Mouse (Mus musculus): Measurements from ENCODE around the gene Mis18bp1. TPM values are rescaled to one million over a fixed set of nuclear protein-coding genes. Genes with fewer than 3 reads are reported as not detected.

Mis18bp1 gene
- polyA plus RNA-seq, 1 experiment, result 1.9 TPM

DNA sequence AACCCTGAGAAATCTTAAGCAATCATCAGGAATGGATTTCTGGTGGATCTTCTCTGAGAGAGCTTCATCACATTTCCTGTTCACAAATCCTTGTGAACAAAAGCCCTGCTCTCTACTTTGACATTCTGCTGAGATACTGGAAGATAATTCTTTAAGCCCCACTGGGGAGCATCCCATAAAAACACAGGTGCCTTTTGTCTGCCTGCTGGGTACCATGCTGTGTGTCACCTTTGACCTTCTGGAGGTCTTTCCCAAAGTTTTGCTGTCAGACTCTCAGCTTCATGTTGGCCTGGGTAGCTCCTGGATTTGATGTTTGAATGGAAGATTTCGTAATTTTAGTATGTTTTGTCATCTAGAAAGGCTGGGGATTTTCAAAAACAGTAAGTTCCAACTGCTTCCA lies 63.7 kb downstream of the Mis18bp1 start:
- H3K79me2 ChIP-seq (ENCODE audit: control insufficient read depth, insufficient read depth), result no peaks in the 10 kb centered on the region
- H3K27me3 ChIP-seq (ENCODE audit: control insufficient read depth, insufficient read depth, insufficient read length), result no peaks in the 10 kb centered on the region
- peaks cover 16% of the 10 kb centered on the region for H3K36me3 ChIP-seq (ENCODE audit: control insufficient read depth, insufficient read depth)
- H3ac ChIP-seq (ENCODE audit: control insufficient read depth, insufficient read length), result no peak overlapping the region
- H3K4me3 ChIP-seq, result no peak overlapping the region
- TF ChIP-seq POLR2AphosphoS2 (IDR thresholded peaks at IDR 0.05; ENCODE audit: insufficient read length, low read depth) (no peak), CEBPB (IDR thresholded peaks at IDR 0.05; ENCODE audit: insufficient read depth, poor library complexity, severe bottlenecking) (no peak)
- no peak overlapping the region for H3K4me2 ChIP-seq (ENCODE audit: low read depth)

Other genes with a start within 250 kb of the Mis18bp1 start
- 1.9 TPM for gene Klhl28, start 207.1 kb downstream of the Mis18bp1 start, polyA plus RNA-seq (2012; fragmentation: generic; extraction: Trizol)
- 3.5 TPM for gene Togaram1, start 206.8 kb downstream of the Mis18bp1 start, polyA plus RNA-seq (2012; fragmentation: generic; extraction: Trizol)
- gene Prpf39, start 136.3 kb downstream of the Mis18bp1 start, polyA plus RNA-seq (2012; fragmentation: generic; extraction: Trizol), result 3.8 TPM
- 77.9 TPM for gene Fkbp3, start 98.6 kb downstream of the Mis18bp1 start, polyA plus RNA-seq (2012; fragmentation: generic; extraction: Trizol)
- 1.2 TPM for gene Fancm, start 97.0 kb downstream of the Mis18bp1 start, polyA plus RNA-seq (2012; fragmentation: generic; extraction: Trizol)
- not detected for gene Wdr20rt, start 52.9 kb upstream of the Mis18bp1 start, polyA plus RNA-seq (2012; fragmentation: generic; extraction: Trizol)